Mouse (Mus musculus) limb, embryonic 10.5 days (tissue): ENCODE measurements around the gene Rin2. TPM values are rescaled to one million over a fixed set of nuclear protein-coding genes. Genes with fewer than 3 reads are reported as not detected.
A peak's percentile ranks its signal among the peaks of the same experiment; 100 is the strongest.

ENCODE experiments used
- DNase-seq: peaks from one replicate; pipeline ENCODE4 v3.0.0-alpha.2; 2017; ENCODE audit warnings: low spot score
- H3K27ac ChIP-seq: fragments of 300-500 bp; sonication (generic); 2 replicates; pipeline ENCODE4 v1.5.1; 2016; ENCODE audit warnings: mild to moderate bottlenecking
- H3K27me3 ChIP-seq: fragments of 300-500 bp; sonication (generic); 2 replicates; pipeline ENCODE4 v1.6.1; 2016; ENCODE audit warnings: low read depth, mild to moderate bottlenecking; ENCODE audit not compliant: poor library complexity, severe bottlenecking
- H3K36me3 ChIP-seq: fragments of 300-500 bp; sonication (generic); 2 replicates; pipeline ENCODE4 v1.6.1; 2016; ENCODE audit warnings: mild to moderate bottlenecking, moderate library complexity
- H3K4me1 ChIP-seq: fragments of 300-500 bp; sonication (generic); 2 replicates; pipeline ENCODE4 v1.6.1; 2016
- H3K4me3 ChIP-seq: fragments of 300-500 bp; sonication (generic); 2 replicates; pipeline ENCODE4 v1.5.1; 2016; ENCODE audit warnings: mild to moderate bottlenecking, moderate library complexity
- H3K9me3 ChIP-seq: fragments of 300-500 bp; sonication (generic); replicated peaks from 2 replicates; pipeline ENCODE4 v1.6.1; 2016; ENCODE audit warnings: mild to moderate bottlenecking
- WGBS: fragments of 180-500 bp; shearing (Covaris S2); methylation state at CpG from one replicate; pipeline ENCODE4 v1.1.7; 2016; 5-methylcytosine and 5-hydroxymethylcytosine counted together
- polyA plus RNA-seq: library from polyadenylated mRNA; unstranded; fragments of >200 nt; fragmentation: Nextera tagmentation; extraction: Ambion mirVana; gene quantifications from 2 replicates; pipeline ENCODE4 v1.2.1, GENCODE M21; 2016

Rin2 gene
- polyA plus RNA-seq, 1 experiment from 2014 or later: 11.8 TPM

GRCm38 (mm10) chr2:145788562-145789346 lies 113.7 kb downstream of the Rin2 start:
- no peak for DNase-seq
- 92% methylated on average over 3 of the region's 3 CpGs for WGBS
- no peaks in the 10 kb centered on the region for H3K27me3 ChIP-seq
- no peak overlapping the region for H3K27ac ChIP-seq
- no peaks in the 10 kb centered on the region for H3K36me3 ChIP-seq
- no peak overlapping the region for H3K4me3 ChIP-seq
- peaks cover 40% of the 10 kb centered on the region for H3K4me1 ChIP-seq
- no peaks in the 10 kb centered on the region for H3K9me3 ChIP-seq

DNA sequence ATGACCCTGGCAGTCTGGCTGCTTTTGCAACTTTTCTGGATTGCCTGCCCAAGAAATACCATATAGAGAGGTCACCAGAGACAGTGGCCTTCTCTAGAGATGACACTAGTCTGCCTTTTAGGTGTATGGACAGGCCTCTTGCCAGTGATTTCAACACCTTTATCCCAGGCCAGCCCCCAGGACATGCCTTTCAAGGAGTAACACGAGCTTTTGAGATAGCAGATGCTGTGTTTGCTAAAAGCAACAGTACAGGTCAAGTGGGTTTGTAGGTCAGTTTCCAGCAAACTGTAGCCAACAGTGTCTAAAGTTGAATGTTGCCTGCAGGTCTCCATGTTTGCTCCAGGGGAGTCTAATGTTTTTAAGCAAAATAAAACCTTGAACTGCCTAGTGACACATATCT lies 118.7 kb downstream of the Rin2 start:
- H3K36me3 ChIP-seq: no peaks in the 10 kb centered on the region
- 56% methylated on average over 1 of the region's 1 CpGs for WGBS
- no peak overlapping the region for H3K27ac ChIP-seq
- no peak overlapping the region for H3K4me3 ChIP-seq
- H3K4me1 ChIP-seq: peaks cover 7% of the 10 kb centered on the region; the same call in 1 of the 2 replicates
- DNase-seq: no peak
- H3K9me3 ChIP-seq: no peaks in the 10 kb centered on the region
- no peaks in the 10 kb centered on the region for H3K27me3 ChIP-seq

- peaks cover 7% of the 10 kb centered on the region; the same call in 1 of the 2 replicates for H3K4me1 ChIP-seq
- no peak overlapping the region for H3K27ac ChIP-seq
- H3K4me3 ChIP-seq: no peak overlapping the region
- DNase-seq: peak; percentile 49
- no peaks in the 10 kb centered on the region for H3K36me3 ChIP-seq
- no peaks in the 10 kb centered on the region for H3K9me3 ChIP-seq
- 31% methylated on average over 5 of the region's 5 CpGs for WGBS
- no peaks in the 10 kb centered on the region for H3K27me3 ChIP-seq
These were observed 119.4 kb downstream of the Rin2 start for GRCm38 (mm10) chr2:145794318-145794954.

GRCm38 (mm10) chr2:145797851-145798250 lies 122.8 kb downstream of the Rin2 start:
- 73% methylated on average over 1 of the region's 1 CpGs for WGBS
- Histone ChIP-seq H3K27me3 (no peaks in the 10 kb centered on the region), H3K4me3 (no peak overlapping the region), H3K9me3 (no peaks in the 10 kb centered on the region), H3K4me1 (peaks cover 4% of the 10 kb centered on the region; the same call in 1 of the 2 replicates), H3K27ac (no peak overlapping the region), H3K36me3 (no peaks in the 10 kb centered on the region)
- no peak for DNase-seq

GRCm38 (mm10) chr2:145798954-145799353 lies 123.9 kb downstream of the Rin2 start:
- Histone ChIP-seq H3K4me3 (no peak overlapping the region), H3K36me3 (no peaks in the 10 kb centered on the region), H3K9me3 (no peaks in the 10 kb centered on the region), H3K4me1 (peaks cover 4% of the 10 kb centered on the region; the same call in 1 of the 2 replicates), H3K27ac (no peak overlapping the region), H3K27me3 (no peaks in the 10 kb centered on the region)
- WGBS: 83% methylated on average over 3 of the region's 3 CpGs
- no peak for DNase-seq

GRCm38 (mm10) chr2:145801322-145802052 lies 126.5 kb downstream of the Rin2 start:
- H3K27ac ChIP-seq: no peak overlapping the region
- no peak overlapping the region for H3K4me3 ChIP-seq
- WGBS: 61% methylated on average over 9 of the region's 9 CpGs
- DNase-seq: no peak
- no peaks in the 10 kb centered on the region for H3K27me3 ChIP-seq
- peaks cover 4% of the 10 kb centered on the region; the same call in 1 of the 2 replicates for H3K4me1 ChIP-seq
- no peaks in the 10 kb centered on the region for H3K36me3 ChIP-seq
- no peaks in the 10 kb centered on the region for H3K9me3 ChIP-seq

- Histone ChIP-seq H3K9me3 (no peaks in the 10 kb centered on the region), H3K36me3 (no peaks in the 10 kb centered on the region), H3K27ac (no peak overlapping the region), H3K27me3 (no peaks in the 10 kb centered on the region), H3K4me3 (no peak overlapping the region), H3K4me1 (peaks cover 4% of the 10 kb centered on the region; the same call in 1 of the 2 replicates)
- WGBS: 95% methylated on average over 2 of the region's 2 CpGs
- DNase-seq: no peak
These were observed 127.6 kb downstream of the Rin2 start for GRCm38 (mm10) chr2:145802626-145803025.

GRCm38 (mm10) chr2:145803822-145804342 lies 128.9 kb downstream of the Rin2 start:
- no peaks in the 10 kb centered on the region for H3K27me3 ChIP-seq
- no peak overlapping the region for H3K27ac ChIP-seq
- 91% methylated on average over 10 of the region's 10 CpGs for WGBS
- H3K9me3 ChIP-seq: no peaks in the 10 kb centered on the region
- no peak overlapping the region for H3K4me3 ChIP-seq
- no peak for DNase-seq
- H3K4me1 ChIP-seq: peaks cover 4% of the 10 kb centered on the region; the same call in 1 of the 2 replicates
- H3K36me3 ChIP-seq: no peaks in the 10 kb centered on the region

GRCm38 (mm10) chr2:145804524-145804923 lies 129.5 kb downstream of the Rin2 start:
- Histone ChIP-seq H3K9me3 (no peaks in the 10 kb centered on the region), H3K4me3 (no peak overlapping the region), H3K4me1 (peaks cover 4% of the 10 kb centered on the region; the same call in 1 of the 2 replicates), H3K36me3 (no peaks in the 10 kb centered on the region), H3K27ac (no peak overlapping the region), H3K27me3 (no peaks in the 10 kb centered on the region)
- WGBS: 91% methylated on average over 6 of the region's 6 CpGs
- DNase-seq: no peak

GRCm38 (mm10) chr2:145807276-145807675 lies 132.3 kb downstream of the Rin2 start:
- Histone ChIP-seq H3K27me3 (no peaks in the 10 kb centered on the region), H3K4me1 (no peaks in the 10 kb centered on the region), H3K27ac (no peak overlapping the region), H3K9me3 (no peaks in the 10 kb centered on the region), H3K36me3 (no peaks in the 10 kb centered on the region), H3K4me3 (no peak overlapping the region)
- 73% methylated on average over 2 of the region's 2 CpGs for WGBS
- DNase-seq: no peak

DNA sequence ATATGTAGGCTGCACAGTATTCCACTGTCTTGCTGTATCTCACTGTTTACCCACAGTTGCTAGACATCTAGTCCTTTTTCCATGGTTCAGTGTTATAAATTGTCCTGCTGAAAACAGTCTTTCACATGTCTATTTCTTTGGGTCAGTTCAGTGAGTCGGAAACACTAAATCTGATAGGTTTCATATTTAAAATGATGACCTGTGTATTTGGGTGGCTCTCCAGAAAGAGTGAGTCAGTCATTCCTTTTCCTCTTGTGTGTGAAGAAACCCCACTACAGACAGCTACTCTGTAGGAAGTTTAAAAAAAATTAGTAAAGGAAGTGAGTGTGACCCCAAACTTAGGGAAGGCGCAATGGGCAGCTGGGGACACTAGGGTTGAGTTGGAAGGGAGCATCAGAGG lies 133.2 kb downstream of the Rin2 start:
- DNase-seq: no peak
- Histone ChIP-seq H3K27me3 (no peaks in the 10 kb centered on the region), H3K9me3 (no peaks in the 10 kb centered on the region), H3K4me3 (no peak overlapping the region), H3K36me3 (no peaks in the 10 kb centered on the region), H3K4me1 (no peaks in the 10 kb centered on the region), H3K27ac (no peak overlapping the region)
- 92% methylated on average over 2 of the region's 2 CpGs for WGBS

DNA sequence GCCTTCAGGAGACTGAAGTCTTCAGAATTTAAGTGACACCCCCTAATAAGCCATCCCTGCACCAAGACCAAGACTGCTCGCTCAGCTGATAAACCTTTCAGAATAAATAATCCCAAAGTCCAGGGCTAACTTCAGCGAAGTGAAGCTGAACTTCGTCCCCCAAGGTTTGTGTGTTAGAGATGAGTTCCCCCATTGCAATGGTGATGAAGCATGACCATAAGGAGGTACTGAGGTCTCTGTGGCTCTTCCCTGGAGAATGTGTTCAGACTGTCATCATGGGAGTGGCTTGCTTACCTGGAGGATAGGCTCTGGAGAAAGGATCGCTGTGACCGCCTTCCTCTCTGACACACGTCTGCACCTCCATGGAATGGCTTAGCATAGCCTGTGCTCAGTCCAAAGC lies 133.7 kb downstream of the Rin2 start:
- H3K36me3 ChIP-seq: no peaks in the 10 kb centered on the region
- no peak for DNase-seq
- no peak overlapping the region for H3K4me3 ChIP-seq
- H3K27ac ChIP-seq: no peak overlapping the region
- no peaks in the 10 kb centered on the region for H3K4me1 ChIP-seq
- no peaks in the 10 kb centered on the region for H3K9me3 ChIP-seq
- WGBS: 95% methylated on average over 6 of the region's 6 CpGs
- H3K27me3 ChIP-seq: no peaks in the 10 kb centered on the region

- no peaks in the 10 kb centered on the region for H3K27me3 ChIP-seq
- H3K27ac ChIP-seq: no peak overlapping the region
- WGBS: 52% methylated on average over 5 of the region's 5 CpGs
- DNase-seq: no peak
- no peak overlapping the region for H3K4me3 ChIP-seq
- H3K4me1 ChIP-seq: no peaks in the 10 kb centered on the region
- H3K9me3 ChIP-seq: no peaks in the 10 kb centered on the region
- H3K36me3 ChIP-seq: no peaks in the 10 kb centered on the region
These were observed 135.7 kb downstream of the Rin2 start for GRCm38 (mm10) chr2:145810676-145811075.
